Mouse (Mus musculus) monocyte, adult 5-6 weeks (primary cell): ENCODE measurements around the gene Olfr810. TPM values are rescaled to one million over a fixed set of nuclear protein-coding genes. Genes with fewer than 3 reads are reported as not detected.

Experiments used
- ATAC-seq: fragments of 153-309, 156-312 bp; replicated peaks from 2 replicates; pipeline ENCODE4 v1.8.0; 2017; ENCODE audit warnings: mild to moderate bottlenecking; ENCODE audit not compliant: low TSS enrichment, insufficient number of reproducible peaks, severe bottlenecking, poor library complexity, low FRiP score
- total RNA-seq: library from RNA; stranded (forward); fragments of 200-1000, 200-491, 200-594 nt; gene quantifications from 3 replicates; pipeline ENCODE4 v1.2.3, GENCODE M21; 2017

Gene Olfr810
- not detected in 3 replicates for total RNA-seq

- no peak for ATAC-seq
Measured at GRCm38 (mm10) chr10:129794817-129795216, at the start of gene Olfr810. TSS of gene Olfr810 (minus strand) at chr10:129794917.

- ATAC-seq, result no peak
Measured at GRCm38 (mm10) chr10:129804296-129804695, 9.6 kb upstream of the Olfr810 start, which contains the start of gene Olfr811. TSS of gene Olfr811 (minus strand) at chr10:129804396.

GRCm38 (mm10) chr10:129778123-129778522 lies 16.6 kb downstream of the Olfr810 start:
- ATAC-seq, result no peak

GRCm38 (mm10) chr10:129774338-129774737 lies 20.4 kb downstream of the Olfr810 start, which contains the start of gene Olfr809:
TSS of gene Olfr809 (plus strand) at chr10:129774638.
- no peak for ATAC-seq

- ATAC-seq, result no peak
Measured at GRCm38 (mm10) chr10:129765182-129765581, 29.5 kb downstream of the Olfr810 start, which contains the start of gene Olfr808. TSS of gene Olfr808 (plus strand) at chr10:129765482.

- no peak for ATAC-seq
Measured at GRCm38 (mm10) chr10:129757693-129758092, 37.0 kb downstream of the Olfr810 start, which contains the start of gene Olfr807. TSS of gene Olfr807 (minus strand) at chr10:129757793.

GRCm38 (mm10) chr10:129741821-129742220 lies 52.9 kb downstream of the Olfr810 start, which contains the start of gene Olfr806:
TSS of gene Olfr806 (minus strand) at chr10:129741921.
- no peak for ATAC-seq

Other genes with a start within 250 kb of the Olfr810 start
- gene Olfr794, start 227.3 kb downstream of the Olfr810 start, total RNA-seq, result 0.10 TPM in 1 of 3 replicates, not detected in the others
- gene Olfr796, start 182.3 kb downstream of the Olfr810 start, total RNA-seq, result not detected in 3 replicates
- gene Olfr798, start 167.0 kb downstream of the Olfr810 start, total RNA-seq, result not detected in 3 replicates
- 0.43 TPM in 1 of 3 replicates, not detected in the others for gene Olfr799, start 157.4 kb downstream of the Olfr810 start, total RNA-seq
- gene Olfr800, start 137.2 kb downstream of the Olfr810 start, total RNA-seq, result not detected in 3 replicates
- not detected in 3 replicates for gene Olfr801, start 121.1 kb downstream of the Olfr810 start, total RNA-seq
- gene Olfr802, start 106.7 kb downstream of the Olfr810 start, total RNA-seq, result not detected in 3 replicates
- not detected in 3 replicates for gene Olfr803, start 100.6 kb downstream of the Olfr810 start, total RNA-seq
- not detected in 3 replicates for gene Olfr804, start 91.7 kb downstream of the Olfr810 start, total RNA-seq
- not detected in 3 replicates for gene Olfr805, start 65.5 kb downstream of the Olfr810 start, total RNA-seq
- not detected in 3 replicates for gene Olfr806, start 53.0 kb downstream of the Olfr810 start, total RNA-seq
- not detected in 3 replicates for gene Olfr807, start 37.1 kb downstream of the Olfr810 start, total RNA-seq
- gene Olfr808, start 29.4 kb downstream of the Olfr810 start, total RNA-seq, result not detected in 3 replicates
- gene Olfr809, start 20.3 kb downstream of the Olfr810 start, total RNA-seq, result not detected in 3 replicates
- gene Olfr811, start 9.5 kb upstream of the Olfr810 start, total RNA-seq, result not detected in 3 replicates
- not detected in 3 replicates for gene Olfr812, start 51.2 kb upstream of the Olfr810 start, total RNA-seq
- gene Olfr813, start 60.5 kb upstream of the Olfr810 start, total RNA-seq, result not detected in 3 replicates
- gene Olfr814, start 84.9 kb upstream of the Olfr810 start, total RNA-seq, result not detected in 3 replicates
- not detected in 3 replicates for gene Olfr815, start 111.0 kb upstream of the Olfr810 start, total RNA-seq
- gene Olfr816, start 120.7 kb upstream of the Olfr810 start, total RNA-seq, result not detected in 3 replicates
- not detected in 3 replicates for gene Olfr818, start 154.2 kb upstream of the Olfr810 start, total RNA-seq
- gene Olfr819, start 172.3 kb upstream of the Olfr810 start, total RNA-seq, result not detected in 3 replicates
- gene Olfr247, start 181.2 kb upstream of the Olfr810 start, total RNA-seq, result not detected in 3 replicates
- not detected in 3 replicates for gene Gm10310, start 190.1 kb upstream of the Olfr810 start, total RNA-seq
- not detected in 3 replicates for gene Olfr820, start 217.7 kb upstream of the Olfr810 start, total RNA-seq
- gene Olfr821, start 235.4 kb upstream of the Olfr810 start, total RNA-seq, result not detected in 3 replicates